Mouse (Mus musculus): ENCODE results near the gene Plcd4.

The Plcd4 gene

DNA sequence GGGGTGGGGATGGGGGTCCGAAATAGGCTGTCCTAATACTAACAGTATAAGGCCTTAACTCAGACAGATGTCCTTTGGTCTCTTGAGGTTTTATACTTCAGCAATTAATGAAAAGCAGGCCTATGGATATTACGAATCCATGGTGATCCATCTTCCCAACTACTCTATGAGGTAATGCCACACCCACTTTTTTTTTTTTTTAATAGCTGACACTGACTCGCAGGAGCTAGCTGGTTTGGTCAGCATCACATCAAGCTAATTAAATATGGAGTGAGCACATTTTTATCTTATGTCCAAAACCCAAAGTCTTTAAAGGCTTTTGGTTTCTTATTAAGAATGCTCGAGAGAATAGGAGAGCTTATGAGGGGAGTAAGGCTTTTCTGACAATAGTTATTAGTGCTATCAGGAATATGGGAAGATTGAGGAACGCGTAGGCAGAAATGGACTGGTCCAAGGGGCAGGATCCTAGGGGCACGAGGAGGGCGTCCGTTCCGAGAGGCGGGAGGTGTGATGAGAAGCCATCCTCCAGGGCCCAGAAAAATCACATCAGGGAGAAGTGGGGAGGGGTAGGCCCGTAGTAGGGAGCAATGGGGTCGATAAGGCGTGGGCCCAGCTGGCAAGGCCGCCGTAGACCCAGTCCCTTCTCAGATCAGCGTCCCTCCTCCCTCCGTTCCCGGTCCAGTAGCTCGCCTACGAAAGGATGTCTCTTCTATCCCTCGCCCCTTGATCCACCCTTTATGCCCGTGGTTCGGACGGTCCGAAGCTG, 58.0 kb downstream of the Plcd4 start:
- DNase-seq = no peak

DNA sequence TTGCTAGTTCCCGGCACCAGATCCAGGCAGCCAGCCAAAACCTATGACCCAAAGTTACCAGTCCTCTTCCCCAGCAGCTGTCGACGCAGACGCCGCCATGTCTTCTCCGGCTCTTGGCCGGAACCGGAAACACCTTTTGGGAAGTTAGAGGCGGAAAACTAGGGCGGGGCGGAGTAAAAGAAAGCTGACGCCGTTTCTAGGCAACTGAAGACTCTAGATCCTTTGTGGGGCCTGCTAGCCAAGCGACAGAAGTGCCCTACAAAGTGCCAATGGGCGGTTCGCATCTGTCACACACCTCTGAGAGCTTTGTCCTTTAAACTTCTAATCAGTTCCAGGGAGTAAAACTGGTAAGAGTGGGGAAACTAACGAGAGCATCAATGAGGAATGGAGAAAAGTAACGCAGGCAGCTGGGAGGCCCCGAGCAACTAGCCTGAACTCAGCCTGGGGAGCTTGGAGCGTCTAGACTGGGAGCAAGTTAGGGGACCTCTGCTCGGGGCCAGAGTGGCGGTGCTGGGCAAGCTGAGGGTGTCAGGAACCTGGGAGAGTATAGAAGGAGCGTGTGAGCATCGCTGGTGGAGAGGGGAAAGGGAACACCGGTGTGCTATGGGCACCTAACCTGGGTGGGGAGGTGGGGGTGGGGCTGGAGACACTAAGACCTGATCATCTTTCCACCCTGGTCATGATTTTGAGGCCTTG, 58.7 kb downstream of the Plcd4 start, which contains the start of the genes Rnf25 and Stk36:
Gene Rnf25 (minus strand): TSS at position 131 of the 696 bp plus-strand sequence.
Gene Stk36 (plus strand): TSS at position 179 of the 696 bp plus-strand sequence.
- DNase-seq = peak; percentile 90
